Mouse (Mus musculus): ENCODE data around the gene Slc35e2. TPM values are rescaled to one million over a fixed set of nuclear protein-coding genes. Genes with fewer than 3 reads are reported as not detected.
"Not testable (repeated sequence)": the region's sequence is repeated elsewhere in the genome, so short reads cannot be mapped to it uniquely, and the experiment has no call there.

Slc35e2 gene
- polyA plus RNA-seq, 1 experiment from 2014 or later = 8.5 TPM

DNA sequence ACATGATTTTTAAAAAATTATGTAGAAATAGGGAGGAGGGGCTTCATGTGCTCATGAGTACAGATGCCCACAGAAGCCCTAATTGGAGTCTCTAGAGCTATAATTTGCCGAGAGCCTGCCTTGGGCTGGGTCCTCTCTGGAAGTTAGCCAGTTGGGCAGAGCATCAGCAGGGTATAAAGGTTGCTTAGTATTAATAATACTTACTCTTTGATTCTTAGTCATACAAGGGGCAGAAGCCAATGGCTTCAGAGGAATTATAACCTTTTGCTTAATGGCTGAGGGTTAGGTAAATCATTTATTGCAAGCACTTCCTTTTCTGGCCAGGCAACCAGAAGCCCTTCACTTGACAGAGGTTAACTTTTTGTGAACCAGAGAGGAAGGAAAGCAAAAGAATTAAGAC, 42.3 kb downstream of the Slc35e2 start:
- Histone ChIP-seq H3K27ac (replicated peaks in 1 of 2; ENCODE audit: control insufficient read depth in 1 of 2, insufficient read depth in 1 of 2, low read depth in 2 of 2, low read length in 2 of 2) (no peak overlapping the region), H3K9me3 (ENCODE audit: control insufficient read depth, low read length) (no peaks in the 10 kb centered on the region), H3K4me2 (ENCODE audit: low read length) (no peak overlapping the region), H3K4me3 (ENCODE audit: control insufficient read depth in 1 of 2, insufficient read depth in 1 of 2, low read depth in 1 of 2, low read length in 2 of 2) (no peak overlapping the region), H3K9ac (ENCODE audit: low read length) (no peak overlapping the region), H3K4me1 (ENCODE audit: control insufficient read depth in 2 of 2, insufficient read depth in 2 of 2, low read length in 2 of 2) (no peaks in the 10 kb centered on the region), H3K27me3 (ENCODE audit: control insufficient read depth, insufficient read depth, low read length) (no peaks in the 10 kb centered on the region), H3K36me3 (ENCODE audit: control insufficient read depth, insufficient read depth, low read length) (peaks cover 91% of the 10 kb centered on the region)
- no peak for ATAC-seq (ENCODE audit: insufficient number of reproducible peaks, insufficient read depth, low FRiP score, low read depth)
- WGBS = 91% methylated on average over 1 of the region's 1 CpGs

DNA sequence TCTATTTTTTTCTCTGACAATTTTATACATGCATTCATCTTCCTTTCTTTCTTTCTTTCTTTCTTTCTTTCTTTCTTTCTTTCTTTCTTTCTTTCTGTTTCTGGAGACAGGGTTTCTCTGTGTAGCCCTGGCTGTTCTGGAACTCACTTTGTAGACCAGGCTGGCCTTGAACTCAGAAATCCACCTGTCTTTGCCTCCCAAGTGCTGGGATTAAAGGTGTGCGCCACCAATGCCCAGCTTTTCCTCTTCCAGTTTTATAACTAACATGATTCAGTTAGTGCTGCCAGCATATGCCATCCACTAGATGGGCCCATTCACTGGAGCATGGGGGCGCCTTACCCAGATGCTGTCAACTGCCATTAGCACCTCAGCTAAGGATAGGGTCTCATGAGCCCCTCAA, 44.1 kb downstream of the Slc35e2 start, which contains the start of gene Gm10563:
Gene Gm10563, minus strand, starts transcription at position 101 of the 400 bp plus-strand sequence.
- H3K27me3 ChIP-seq (ENCODE audit: control insufficient read depth, insufficient read depth, low read length); ATAC-seq (ENCODE audit: insufficient number of reproducible peaks, insufficient read depth, low FRiP score, low read depth); H3K4me3 ChIP-seq (ENCODE audit: control insufficient read depth in 1 of 2, insufficient read depth in 1 of 2, low read depth in 1 of 2, low read length in 2 of 2); H3K4me2 ChIP-seq (ENCODE audit: low read length); H3K4me1 ChIP-seq (ENCODE audit: control insufficient read depth in 2 of 2, insufficient read depth in 2 of 2, low read length in 2 of 2); H3K9ac ChIP-seq (ENCODE audit: low read length); H3K9me3 ChIP-seq (ENCODE audit: control insufficient read depth, low read length); H3K27ac ChIP-seq (replicated peaks in 1 of 2; ENCODE audit: control insufficient read depth in 1 of 2, insufficient read depth in 1 of 2, low read depth in 2 of 2, low read length in 2 of 2): not testable (repeated sequence)
- WGBS = 89% methylated on average over 2 of the region's 2 CpGs
- H3K36me3 ChIP-seq (ENCODE audit: control insufficient read depth, insufficient read depth, low read length) = peaks cover 93% of the 10 kb centered on the region

DNA sequence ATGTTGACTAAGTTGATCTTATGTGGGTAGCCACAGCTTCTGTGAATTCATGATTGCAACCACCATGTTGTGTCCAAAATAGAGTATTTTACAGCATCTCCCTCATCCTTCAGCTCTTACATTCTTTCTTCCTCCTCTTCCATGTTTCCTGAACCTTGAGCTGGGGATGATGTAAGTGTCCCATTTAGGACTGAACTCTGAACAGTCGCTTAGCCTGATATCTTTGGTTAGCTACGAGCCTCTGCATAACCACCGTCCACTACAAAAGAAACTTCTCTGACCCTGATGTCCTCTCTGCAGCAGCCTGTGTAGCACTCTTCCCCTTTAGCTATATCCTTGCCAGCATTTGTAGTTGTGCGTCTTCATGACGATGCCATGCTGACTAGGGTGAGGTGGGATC, 44.5 kb downstream of the Slc35e2 start:
- Histone ChIP-seq H3K9ac (ENCODE audit: low read length) (no peak overlapping the region), H3K4me2 (ENCODE audit: low read length) (no peak overlapping the region), H3K36me3 (ENCODE audit: control insufficient read depth, insufficient read depth, low read length) (peaks cover 93% of the 10 kb centered on the region), H3K4me1 (ENCODE audit: control insufficient read depth in 2 of 2, insufficient read depth in 2 of 2, low read length in 2 of 2) (no peaks in the 10 kb centered on the region), H3K27me3 (ENCODE audit: control insufficient read depth, insufficient read depth, low read length) (no peaks in the 10 kb centered on the region), H3K9me3 (ENCODE audit: control insufficient read depth, low read length) (no peaks in the 10 kb centered on the region), H3K27ac (replicated peaks in 1 of 2; ENCODE audit: control insufficient read depth in 1 of 2, insufficient read depth in 1 of 2, low read depth in 2 of 2, low read length in 2 of 2) (no peak overlapping the region), H3K4me3 (ENCODE audit: control insufficient read depth in 1 of 2, insufficient read depth in 1 of 2, low read depth in 1 of 2, low read length in 2 of 2) (no peak overlapping the region)
- WGBS = 79% methylated on average over 5 of the region's 5 CpGs
- ATAC-seq (ENCODE audit: insufficient number of reproducible peaks, insufficient read depth, low FRiP score, low read depth) = no peak

DNA sequence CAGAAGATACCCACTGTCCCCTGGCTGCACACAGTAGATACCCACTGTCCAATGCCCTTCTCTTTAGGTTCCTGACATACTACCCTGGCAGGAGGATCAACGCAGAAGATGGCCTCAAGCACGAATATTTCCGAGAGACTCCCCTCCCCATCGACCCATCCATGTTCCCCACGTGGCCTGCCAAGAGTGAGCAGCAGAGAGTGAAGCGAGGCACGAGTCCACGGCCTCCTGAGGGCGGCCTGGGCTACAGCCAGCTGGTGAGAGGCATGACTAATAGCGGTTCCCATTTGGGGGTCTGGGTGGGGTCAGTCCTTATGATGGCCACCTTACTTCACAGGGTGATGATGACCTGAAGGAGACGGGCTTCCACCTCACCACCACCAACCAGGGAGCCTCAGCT, 48.1 kb downstream of the Slc35e2 start:
- H3K36me3 ChIP-seq (ENCODE audit: control insufficient read depth, insufficient read depth, low read length) = peaks cover 65% of the 10 kb centered on the region
- H3K4me2 ChIP-seq (ENCODE audit: low read length) = no peak overlapping the region

DNA sequence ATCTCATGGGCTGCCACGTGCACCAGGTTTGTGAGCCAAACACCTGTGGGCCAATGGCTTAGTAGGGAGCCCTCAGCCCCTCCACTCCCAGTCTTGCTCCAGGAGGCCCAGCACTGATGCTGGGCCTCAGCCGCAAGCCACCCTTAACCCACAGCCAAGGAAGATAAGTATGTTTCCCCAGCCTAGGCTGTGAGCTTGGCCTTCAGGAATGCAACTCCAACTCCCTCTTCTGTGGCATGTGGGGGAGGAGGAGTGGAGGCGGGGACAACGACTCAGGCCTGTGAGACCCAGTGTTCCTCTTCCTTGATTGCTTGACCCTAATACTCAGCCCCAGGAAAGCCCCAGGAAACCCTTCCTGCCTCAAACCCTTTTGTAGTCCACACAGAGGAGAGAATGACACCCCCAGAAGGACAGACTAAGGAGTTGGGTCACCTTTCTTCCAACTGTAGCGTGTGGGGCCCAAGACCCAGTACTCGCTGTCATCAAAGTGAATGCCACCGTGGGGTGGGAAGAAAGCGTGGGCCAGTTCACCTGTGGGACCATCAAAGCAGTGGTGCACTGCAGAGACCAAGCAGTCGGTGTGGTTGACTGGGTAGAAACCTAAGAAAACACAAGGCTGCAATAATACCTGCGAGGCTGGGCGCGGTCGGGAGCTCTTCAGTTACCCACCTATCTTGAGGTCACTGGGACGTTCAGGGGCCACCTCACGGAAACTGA, 50.5 kb downstream of the Slc35e2 start:
- peak overlapping the region; percentile 80 for H3K9ac ChIP-seq (ENCODE audit: low read length)
- 50% methylated on average over 15 of the region's 15 CpGs for WGBS

More for the DNA sequence above, 48.1 kb downstream of the Slc35e2 start:
- Histone ChIP-seq H3K4me3 (ENCODE audit: control insufficient read depth in 1 of 2, insufficient read depth in 1 of 2, low read depth in 1 of 2, low read length in 2 of 2) (no peak overlapping the region), H3K4me1 (ENCODE audit: control insufficient read depth in 2 of 2, insufficient read depth in 2 of 2, low read length in 2 of 2) (peaks cover 29% of the 10 kb centered on the region in 2 experiments), H3K9ac (ENCODE audit: low read length) (no peak overlapping the region), H3K9me3 (ENCODE audit: control insufficient read depth, low read length) (no peaks in the 10 kb centered on the region), H3K27me3 (ENCODE audit: control insufficient read depth, insufficient read depth, low read length) (peaks cover 7% of the 10 kb centered on the region), H3K27ac (replicated peaks in 1 of 2; ENCODE audit: control insufficient read depth in 1 of 2, insufficient read depth in 1 of 2, low read depth in 2 of 2, low read length in 2 of 2) (no peak overlapping the region)
- 92% methylated on average over 11 of the region's 11 CpGs for WGBS
- ATAC-seq (ENCODE audit: insufficient number of reproducible peaks, insufficient read depth, low FRiP score, low read depth) = no peak

DNA sequence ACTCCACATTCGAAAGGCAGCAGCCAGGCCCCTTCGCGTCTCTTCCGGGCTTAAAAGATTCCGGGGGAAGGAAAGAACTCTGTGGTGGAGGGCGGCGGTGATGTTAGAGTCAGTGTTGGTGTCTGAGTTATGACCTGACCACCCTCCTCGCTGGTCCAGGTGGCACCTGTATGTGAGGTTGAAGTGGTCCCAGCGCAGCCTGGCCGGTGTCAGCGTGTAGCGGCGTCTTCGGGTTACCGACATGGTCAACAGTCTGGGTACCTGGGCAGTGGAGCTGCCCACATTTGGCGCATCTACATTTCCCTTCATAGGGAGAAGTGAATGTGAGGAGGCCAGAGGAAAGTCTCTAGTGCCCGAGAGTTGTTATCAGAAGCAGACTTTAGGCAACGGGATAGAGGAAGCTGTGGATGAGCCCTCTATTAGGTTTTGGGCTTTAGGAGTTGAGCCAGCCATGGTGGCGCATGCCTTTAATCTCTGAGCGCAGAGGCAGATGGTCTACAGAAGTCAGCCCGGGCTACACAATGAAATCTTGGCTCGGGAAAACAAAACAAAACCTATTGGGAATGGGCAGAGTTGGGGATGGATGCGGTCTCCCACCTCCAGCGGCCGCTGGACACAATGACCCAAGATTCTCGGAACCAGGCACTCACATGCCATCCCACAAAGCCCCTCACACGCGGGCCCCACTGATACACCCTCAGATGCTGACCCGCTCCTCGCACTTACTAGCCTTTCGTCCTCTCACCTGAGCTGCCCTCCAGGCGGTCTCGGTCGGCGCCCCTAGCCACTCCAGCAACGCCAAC, 51.3 kb downstream of the Slc35e2 start:
- peaks cover 50% of the 10 kb centered on the region for H3K36me3 ChIP-seq (ENCODE audit: control insufficient read depth, insufficient read depth, low read length)
- peaks cover 13% of the 10 kb centered on the region for H3K27me3 ChIP-seq (ENCODE audit: control insufficient read depth, insufficient read depth, low read length)
- H3K4me3 ChIP-seq (ENCODE audit: control insufficient read depth in 1 of 2, insufficient read depth in 1 of 2, low read depth in 1 of 2, low read length in 2 of 2) = peak overlapping the region; percentile 57 to 64
- peaks cover 37 to 40% of the 10 kb centered on the region in 2 experiments for H3K4me1 ChIP-seq (ENCODE audit: control insufficient read depth in 2 of 2, insufficient read depth in 2 of 2, low read length in 2 of 2)
- H3K9ac ChIP-seq (ENCODE audit: low read length) = peak overlapping the region; percentile 80
- no peaks in the 10 kb centered on the region for H3K9me3 ChIP-seq (ENCODE audit: control insufficient read depth, low read length)
- H3K4me2 ChIP-seq (ENCODE audit: low read length) = peak overlapping the region; percentile 90
- H3K27ac ChIP-seq (replicated peaks in 1 of 2; ENCODE audit: control insufficient read depth in 1 of 2, insufficient read depth in 1 of 2, low read depth in 2 of 2, low read length in 2 of 2) = peak overlapping the region; percentile 75 to 87
- WGBS = 24% methylated on average over 36 of the region's 36 CpGs
- no peak for ATAC-seq (ENCODE audit: insufficient number of reproducible peaks, insufficient read depth, low FRiP score, low read depth)

More for the DNA sequence above, 50.5 kb downstream of the Slc35e2 start:
- Histone ChIP-seq H3K4me2 (ENCODE audit: low read length) (peak overlapping the region; percentile 90), H3K36me3 (ENCODE audit: control insufficient read depth, insufficient read depth, low read length) (peaks cover 51% of the 10 kb centered on the region), H3K4me3 (ENCODE audit: control insufficient read depth in 1 of 2, insufficient read depth in 1 of 2, low read depth in 1 of 2, low read length in 2 of 2) (peak overlapping the region; percentile 57 to 64), H3K9me3 (ENCODE audit: control insufficient read depth, low read length) (no peaks in the 10 kb centered on the region), H3K27ac (replicated peaks in 1 of 2; ENCODE audit: control insufficient read depth in 1 of 2, insufficient read depth in 1 of 2, low read depth in 2 of 2, low read length in 2 of 2) (peak overlapping the region; percentile 76 to 87), H3K4me1 (ENCODE audit: control insufficient read depth in 2 of 2, insufficient read depth in 2 of 2, low read length in 2 of 2) (peaks cover 37 to 40% of the 10 kb centered on the region in 2 experiments), H3K27me3 (ENCODE audit: control insufficient read depth, insufficient read depth, low read length) (peaks cover 13% of the 10 kb centered on the region)
- ATAC-seq (ENCODE audit: insufficient number of reproducible peaks, insufficient read depth, low FRiP score, low read depth) = peak; percentile 38

DNA sequence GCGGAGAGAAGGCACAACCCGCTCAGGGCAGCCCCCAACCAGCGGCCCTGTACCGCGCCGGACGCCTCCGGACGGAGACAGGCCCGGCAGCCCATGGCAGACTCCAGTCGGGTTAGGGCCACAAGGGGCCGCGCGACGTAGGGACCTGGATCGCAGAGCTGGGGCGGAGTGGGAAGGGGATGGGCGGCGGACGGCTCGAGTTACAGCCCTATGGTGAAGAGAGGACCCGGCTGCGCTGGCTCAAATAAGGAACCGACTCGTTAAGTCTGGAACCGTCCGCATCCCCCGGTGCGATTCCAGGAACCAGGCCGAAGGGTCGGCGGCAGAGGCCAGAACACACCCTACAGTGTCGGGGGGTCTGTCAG, 51.9 kb downstream of the Slc35e2 start, which contains the start of gene Mmp23:
Gene Mmp23, minus strand, starts transcription at position 299 of the 365 bp plus-strand sequence.
- H3K4me1 ChIP-seq (ENCODE audit: control insufficient read depth in 2 of 2, insufficient read depth in 2 of 2, low read length in 2 of 2) = peaks cover 37 to 40% of the 10 kb centered on the region in 2 experiments
- peaks cover 13% of the 10 kb centered on the region for H3K27me3 ChIP-seq (ENCODE audit: control insufficient read depth, insufficient read depth, low read length)
- H3K36me3 ChIP-seq (ENCODE audit: control insufficient read depth, insufficient read depth, low read length) = peaks cover 49% of the 10 kb centered on the region
- no peaks in the 10 kb centered on the region for H3K9me3 ChIP-seq (ENCODE audit: control insufficient read depth, low read length)
- H3K27ac ChIP-seq (replicated peaks in 1 of 2; ENCODE audit: control insufficient read depth in 1 of 2, insufficient read depth in 1 of 2, low read depth in 2 of 2, low read length in 2 of 2) = peak within 1 kb of the TSS; percentile 75 to 87
- WGBS = under 1% methylated on average over 33 of the region's 33 CpGs
- H3K9ac ChIP-seq (ENCODE audit: low read length) = peak within 1 kb of the TSS; percentile 80
- peak; percentile 41 for ATAC-seq (ENCODE audit: insufficient number of reproducible peaks, insufficient read depth, low FRiP score, low read depth)
- H3K4me3 ChIP-seq (ENCODE audit: control insufficient read depth in 1 of 2, insufficient read depth in 1 of 2, low read depth in 1 of 2, low read length in 2 of 2) = peak within 1 kb of the TSS; percentile 57 to 64
- peak within 1 kb of the TSS; percentile 90 for H3K4me2 ChIP-seq (ENCODE audit: low read length)

All from heart, embryonic 14.5 days (tissue).